Mouse (Mus musculus) liver, postnatal 0 days (tissue): ENCODE measurements around the gene Gm21897.

ENCODE experiments used
- CTCF ChIP-seq: sonication (generic); IDR thresholded peaks from 2 replicates; pipeline ENCODE4 v1.5.1; 2016; ENCODE audit warnings: antibody characterized with exemption, low read depth
- EP300 ChIP-seq: IDR thresholded peaks from 2 replicates; pipeline ENCODE4 v1.6.1; 2016; ENCODE audit warnings: antibody characterized with exemption, low read depth, mild to moderate bottlenecking

- no peak for TF ChIP-seq CTCF
- TF ChIP-seq EP300: no peak
Observed at GRCm38 (mm10) chr16:15355339-15355738, 38.1 kb downstream of the Gm21897 start.
